Mouse (Mus musculus): ENCODE measurements around the gene Pde4c. TPM values are rescaled to one million over a fixed set of nuclear protein-coding genes. Genes with fewer than 3 reads are reported as not detected.

The Pde4c gene
- total and polyA plus RNA-seq, 2 experiments from 2014 or later, result 0.39 to 0.77 TPM

- peak overlapping the region; percentile 22 for H3K4me3 ChIP-seq (ENCODE audit: low read depth, low read length)
- H3K4me1 ChIP-seq (ENCODE audit: insufficient read depth, low read length), result no peaks in the 10 kb centered on the region; the same call in 1 of the 2 replicates
- TF ChIP-seq CTCF (IDR thresholded peaks at IDR 0.05), result no peak
- no peaks in the 10 kb centered on the region for H3K9me3 ChIP-seq (ENCODE audit: low read length)
- peak overlapping the region; percentile 38 for H3K4me2 ChIP-seq (ENCODE audit: low read depth, low read length, poor library complexity, severe bottlenecking)
- WGBS, result 8% methylated on average over 21 of the region's 21 CpGs
- 0 out of 2 replicates have a peak, but pooled peaks cover 4% of the 10 kb centered on the region for H3K27me3 ChIP-seq (ENCODE audit: insufficient read depth, low read length)
- no peak overlapping the region for H3K27ac ChIP-seq (ENCODE audit: low read depth, low read length)
- peaks cover 43% of the 10 kb centered on the region for H3K36me3 ChIP-seq (ENCODE audit: insufficient read depth, low read length)
- ATAC-seq (ENCODE audit: low FRiP score) (no peak), DNase-seq (ENCODE audit: low spot score) (peak; percentile 17)
- peak overlapping the region; percentile 44; the same call in 1 of the 2 replicates for H3K9ac ChIP-seq (replicated peaks; ENCODE audit: low read length, poor library complexity, severe bottlenecking)
Measured at GRCm38 (mm10) chr8:70766571-70767440, 43.3 kb downstream of the Pde4c start.

DNA sequence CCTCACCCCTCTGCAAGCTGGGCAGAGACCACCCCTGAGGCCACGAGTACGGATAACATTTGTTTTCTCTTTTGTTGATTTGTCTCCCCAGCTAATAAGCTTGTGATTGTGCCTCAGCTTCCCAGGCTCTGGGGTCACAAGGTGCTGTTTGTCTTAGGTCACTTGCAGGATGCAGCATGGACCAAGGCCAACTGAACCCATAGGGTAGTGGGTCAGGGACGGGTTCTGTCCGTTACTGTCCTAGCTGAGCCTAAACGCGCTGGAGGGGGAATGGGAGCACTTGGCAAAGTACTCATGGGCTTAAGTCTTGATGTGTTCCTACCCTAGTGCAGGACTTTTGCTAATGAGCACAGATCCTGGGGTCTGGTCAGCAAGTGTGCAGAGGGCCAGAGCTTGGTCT is 44.0 kb downstream of the Pde4c start:
- ATAC-seq (ENCODE audit: low FRiP score), result no peak
- Histone ChIP-seq H3K27ac (ENCODE audit: low read depth, low read length) (no peak overlapping the region), H3K4me1 (ENCODE audit: insufficient read depth, low read length) (no peaks in the 10 kb centered on the region; the same call in 1 of the 2 replicates), H3K9me3 (ENCODE audit: low read length) (no peaks in the 10 kb centered on the region), H3K9ac (replicated peaks; ENCODE audit: low read length, poor library complexity, severe bottlenecking) (no peak overlapping the region), H3K27me3 (ENCODE audit: insufficient read depth, low read length) (0 out of 2 replicates have a peak, but pooled peaks cover 4% of the 10 kb centered on the region), H3K4me2 (ENCODE audit: low read depth, low read length, poor library complexity, severe bottlenecking) (no peak overlapping the region), H3K4me3 (ENCODE audit: low read depth, low read length) (no peak overlapping the region), H3K36me3 (ENCODE audit: insufficient read depth, low read length) (peaks cover 50% of the 10 kb centered on the region)
- TF ChIP-seq CTCF (IDR thresholded peaks at IDR 0.05), result no peak
- DNase-seq (ENCODE audit: low spot score), result no peak
- 77% methylated on average over 6 of the region's 6 CpGs for WGBS

DNA sequence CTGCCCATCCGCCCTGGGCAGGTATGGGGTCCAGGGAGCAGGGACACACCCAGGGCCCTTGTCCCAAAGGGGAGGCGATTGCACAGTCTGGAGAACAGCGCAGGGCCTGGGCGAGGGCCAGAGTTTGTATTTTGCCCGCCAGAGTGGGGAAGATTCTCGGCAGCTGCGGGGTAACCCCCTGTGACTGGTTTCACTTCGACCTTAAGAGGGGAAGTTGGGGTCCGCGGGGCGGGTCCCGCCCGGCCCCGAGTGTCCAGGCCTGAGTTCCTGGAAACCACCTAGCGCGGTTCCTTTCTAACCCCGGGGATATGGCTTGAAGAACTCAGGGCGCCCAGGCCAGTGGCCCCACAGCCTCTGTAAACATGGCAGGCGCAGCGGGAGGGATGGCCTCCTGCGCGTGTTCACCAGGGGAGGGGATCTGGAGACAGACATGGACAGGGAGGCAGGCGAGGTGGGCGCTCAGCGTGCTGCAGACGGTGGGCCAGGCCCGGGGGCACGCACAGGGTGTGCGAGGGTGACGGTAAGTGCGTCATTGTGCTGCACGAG is 44.8 kb downstream of the Pde4c start:
- H3K4me3 ChIP-seq (ENCODE audit: low read depth, low read length), result no peak overlapping the region
- H3K27me3 ChIP-seq (ENCODE audit: insufficient read depth, low read length), result 0 out of 2 replicates have a peak, but pooled peaks cover 4% of the 10 kb centered on the region
- no peak overlapping the region for H3K27ac ChIP-seq (ENCODE audit: low read depth, low read length)
- H3K36me3 ChIP-seq (ENCODE audit: insufficient read depth, low read length), result peaks cover 58% of the 10 kb centered on the region
- H3K4me2 ChIP-seq (ENCODE audit: low read depth, low read length, poor library complexity, severe bottlenecking), result no peak overlapping the region
- H3K9me3 ChIP-seq (ENCODE audit: low read length), result no peaks in the 10 kb centered on the region
- no peak for ATAC-seq (ENCODE audit: low FRiP score)
- no peak for TF ChIP-seq CTCF (IDR thresholded peaks at IDR 0.05)
- H3K9ac ChIP-seq (replicated peaks; ENCODE audit: low read length, poor library complexity, severe bottlenecking), result no peak overlapping the region
- no peaks in the 10 kb centered on the region; the same call in 1 of the 2 replicates for H3K4me1 ChIP-seq (ENCODE audit: insufficient read depth, low read length)
- DNase-seq (ENCODE audit: low spot score), result no peak
- 95% methylated on average over 32 of the region's 32 CpGs for WGBS

DNA sequence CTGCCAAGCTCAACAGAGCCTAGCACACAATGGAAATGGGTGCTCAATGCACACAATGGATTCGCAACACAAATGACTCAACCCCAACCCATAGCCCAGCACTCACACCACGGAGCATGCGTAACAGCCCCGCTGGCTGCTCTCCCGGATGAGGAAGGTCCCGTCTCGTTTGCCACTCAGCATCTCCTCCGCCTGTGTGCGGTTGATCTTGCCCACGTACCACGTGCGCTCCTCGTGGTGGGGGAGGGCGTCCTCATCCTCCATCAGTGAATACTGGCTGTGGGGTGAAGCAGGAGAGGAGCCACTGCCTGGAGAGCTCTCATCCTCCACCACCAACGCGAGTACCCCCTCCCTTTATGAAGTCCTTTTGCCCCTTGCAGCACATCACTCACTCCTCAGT is 45.4 kb downstream of the Pde4c start:
- no peak for TF ChIP-seq CTCF (IDR thresholded peaks at IDR 0.05)
- 82% methylated on average over 16 of the region's 16 CpGs for WGBS
- peak; percentile 2; the same call in 1 of the 2 replicates for ATAC-seq (ENCODE audit: low FRiP score)

GRCm38 (mm10) chr8:70769359-70769758 is 45.8 kb downstream of the Pde4c start:
- no peak overlapping the region for H3K4me2 ChIP-seq (ENCODE audit: low read depth, low read length, poor library complexity, severe bottlenecking)
- no peak overlapping the region for H3K27ac ChIP-seq (ENCODE audit: low read depth, low read length)
- H3K4me3 ChIP-seq (ENCODE audit: low read depth, low read length), result no peak overlapping the region
- WGBS, result 7% methylated on average over 26 of the region's 26 CpGs
- H3K9me3 ChIP-seq (ENCODE audit: low read length), result no peaks in the 10 kb centered on the region
- DNase-seq (ENCODE audit: low spot score) (peak; percentile 96), ATAC-seq (ENCODE audit: low FRiP score) (peak; percentile 79)
- 0 out of 2 replicates have a peak, but pooled peaks cover 4% of the 10 kb centered on the region for H3K27me3 ChIP-seq (ENCODE audit: insufficient read depth, low read length)
- H3K9ac ChIP-seq (replicated peaks; ENCODE audit: low read length, poor library complexity, severe bottlenecking), result no peak overlapping the region
- peaks cover 3% of the 10 kb centered on the region for H3K4me1 ChIP-seq (ENCODE audit: insufficient read depth, low read length)
- H3K36me3 ChIP-seq (ENCODE audit: insufficient read depth, low read length), result peaks cover 62% of the 10 kb centered on the region
- peak; percentile 100 for TF ChIP-seq CTCF (IDR thresholded peaks at IDR 0.05)

More for the DNA sequence above, 45.4 kb downstream of the Pde4c start:
- Histone ChIP-seq H3K4me1 (ENCODE audit: insufficient read depth, low read length) (no peaks in the 10 kb centered on the region; the same call in 1 of the 2 replicates), H3K4me3 (ENCODE audit: low read depth, low read length) (no peak overlapping the region), H3K27ac (ENCODE audit: low read depth, low read length) (no peak overlapping the region), H3K9me3 (ENCODE audit: low read length) (no peaks in the 10 kb centered on the region), H3K27me3 (ENCODE audit: insufficient read depth, low read length) (0 out of 2 replicates have a peak, but pooled peaks cover 4% of the 10 kb centered on the region), H3K36me3 (ENCODE audit: insufficient read depth, low read length) (peaks cover 60% of the 10 kb centered on the region), H3K9ac (replicated peaks; ENCODE audit: low read length, poor library complexity, severe bottlenecking) (no peak overlapping the region), H3K4me2 (ENCODE audit: low read depth, low read length, poor library complexity, severe bottlenecking) (no peak overlapping the region)
- DNase-seq (ENCODE audit: low spot score), result no peak

DNA sequence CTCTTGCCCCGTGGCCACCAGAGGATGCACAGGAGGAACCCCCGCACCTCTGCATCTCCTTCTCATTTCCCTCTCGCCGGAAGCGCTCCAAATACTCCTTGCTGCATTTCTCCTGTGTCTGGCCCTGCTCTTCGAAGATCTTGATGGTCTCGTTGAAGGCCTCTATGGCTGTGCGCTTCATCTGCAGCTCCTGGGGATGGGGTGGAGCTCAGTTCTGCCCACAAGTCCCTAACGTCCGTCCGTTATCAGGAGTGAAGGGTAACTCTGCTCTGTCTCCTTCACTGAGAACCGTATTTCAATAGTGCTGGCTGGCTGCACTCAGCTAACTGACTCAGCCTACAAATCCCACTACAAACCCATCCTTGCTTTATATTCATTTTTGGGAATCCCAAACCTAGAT is 46.3 kb downstream of the Pde4c start:
- no peak for TF ChIP-seq CTCF (IDR thresholded peaks at IDR 0.05)
- Histone ChIP-seq H3K9ac (replicated peaks; ENCODE audit: low read length, poor library complexity, severe bottlenecking) (no peak overlapping the region), H3K9me3 (ENCODE audit: low read length) (no peaks in the 10 kb centered on the region), H3K36me3 (ENCODE audit: insufficient read depth, low read length) (peaks cover 64% of the 10 kb centered on the region), H3K27me3 (ENCODE audit: insufficient read depth, low read length) (0 out of 2 replicates have a peak, but pooled peaks cover 4% of the 10 kb centered on the region), H3K4me3 (ENCODE audit: low read depth, low read length) (no peak overlapping the region), H3K4me1 (ENCODE audit: insufficient read depth, low read length) (peaks cover 5% of the 10 kb centered on the region), H3K4me2 (ENCODE audit: low read depth, low read length, poor library complexity, severe bottlenecking) (no peak overlapping the region), H3K27ac (ENCODE audit: low read depth, low read length) (no peak overlapping the region)
- ATAC-seq (ENCODE audit: low FRiP score), result no peak
- WGBS, result 76% methylated on average over 12 of the region's 12 CpGs
- DNase-seq (ENCODE audit: low spot score), result no peak
